Mouse (Mus musculus): ENCODE results near the gene Aebp2.

Gene Aebp2

GRCm38 (mm10) chr6:140701259-140701658 is 78.8 kb downstream of the Aebp2 start:
- TF ChIP-seq GATA4 (IDR thresholded peaks at IDR 0.05; ENCODE audit: insufficient replicate concordance, low read length), result no peak

GRCm38 (mm10) chr6:140705132-140705531 is 82.7 kb downstream of the Aebp2 start:
- no peak for TF ChIP-seq GATA4 (IDR thresholded peaks at IDR 0.05; ENCODE audit: insufficient replicate concordance, low read length)

GRCm38 (mm10) chr6:140706056-140706455 is 83.6 kb downstream of the Aebp2 start:
- TF ChIP-seq GATA4 (IDR thresholded peaks at IDR 0.05; ENCODE audit: insufficient replicate concordance, low read length), result no peak

- TF ChIP-seq GATA4 (IDR thresholded peaks at IDR 0.05; ENCODE audit: insufficient replicate concordance, low read length), result no peak
These were observed 85.6 kb downstream of the Aebp2 start for GRCm38 (mm10) chr6:140708059-140708458.

GRCm38 (mm10) chr6:140709415-140710107 is 87.1 kb downstream of the Aebp2 start:
- TF ChIP-seq GATA4 (IDR thresholded peaks at IDR 0.05; ENCODE audit: insufficient replicate concordance, low read length), result no peak

GRCm38 (mm10) chr6:140712754-140713153 is 90.3 kb downstream of the Aebp2 start:
- no peak for TF ChIP-seq GATA4 (IDR thresholded peaks at IDR 0.05; ENCODE audit: insufficient replicate concordance, low read length)

GRCm38 (mm10) chr6:140714905-140715365 is 92.5 kb downstream of the Aebp2 start:
- no peak for TF ChIP-seq GATA4 (IDR thresholded peaks at IDR 0.05; ENCODE audit: insufficient replicate concordance, low read length)

GRCm38 (mm10) chr6:140722058-140722457 is 99.6 kb downstream of the Aebp2 start:
- TF ChIP-seq GATA4 (IDR thresholded peaks at IDR 0.05; ENCODE audit: insufficient replicate concordance, low read length), result no peak

Data from liver, adult (tissue).